10 mouse cellular contexts compared by ENCODE assay signal in the genomic region with DNA sequence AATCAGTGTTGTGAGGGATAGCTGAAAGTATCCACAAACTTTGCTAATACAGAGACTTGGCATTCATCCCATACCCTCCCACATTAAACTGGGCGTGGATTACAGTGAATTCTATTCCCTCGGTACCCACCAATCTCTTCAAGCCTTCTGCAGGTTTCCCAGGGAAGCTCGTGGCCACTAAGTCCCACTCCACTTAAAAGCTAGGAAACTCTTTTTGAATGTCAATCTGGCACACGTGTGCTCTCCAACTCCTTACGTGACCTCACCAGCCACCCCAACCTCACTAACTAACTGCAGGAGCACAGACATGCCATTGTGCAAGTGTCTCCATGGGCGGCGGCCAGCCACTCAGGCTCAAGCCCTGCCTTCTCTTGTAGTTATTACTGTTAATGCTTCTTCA. TPM values are rescaled to one million over a fixed set of nuclear protein-coding genes. Genes with fewer than 3 reads are reported as not detected.
DNase-seq lines count a peak whose midpoint lies in the region; ATAC-seq lines count a peak whose summit lies in the region.
"Had no signal": no experiment of that assay in that cellular context is flagged by ENCODE, and none has a peak within 500 bp of the region (broad histone marks: within the 10 kb centered on the region; RNA-seq: fewer than 3 reads in every experiment).

No protein-coding gene starts in this region.

- H3K9ac ChIP-seq in lung, embryonic 16.5 days (ENCODE audit: low read length) = no peak overlapping the region
- no peak overlapping the region for H3K9ac ChIP-seq in intestine, embryonic 15.5 days
- H3K9ac ChIP-seq: hindbrain, embryonic 15.5 days had no signal

- H3K36me3 ChIP-seq in lung, embryonic 16.5 days (ENCODE audit: control insufficient read depth, insufficient read depth, low read length) = no peaks in the 10 kb centered on the region
- no peaks in the 10 kb centered on the region for H3K36me3 ChIP-seq in intestine, embryonic 15.5 days
- H3K36me3 ChIP-seq: hindbrain, embryonic 15.5 days had no signal

- no peak overlapping the region for H3K27ac ChIP-seq in lung, embryonic 16.5 days (ENCODE audit: low read length)
- H3K27ac ChIP-seq in intestine, embryonic 15.5 days = no peak overlapping the region
- H3K27ac ChIP-seq: hindbrain, embryonic 15.5 days had no signal

- no peaks in the 10 kb centered on the region for H3K27me3 ChIP-seq in lung, embryonic 16.5 days (ENCODE audit: control insufficient read depth, insufficient read depth, low read depth, low read length)
- H3K27me3 ChIP-seq in intestine, embryonic 15.5 days (replicated peaks) = no peaks in the 10 kb centered on the region
- H3K27me3 ChIP-seq: hindbrain, embryonic 15.5 days had no signal

- H3K4me1 ChIP-seq in lung, embryonic 16.5 days (replicated peaks; ENCODE audit: control insufficient read depth, insufficient read depth, low read length) = peaks cover 12% of the 10 kb centered on the region
- H3K4me1 ChIP-seq in intestine, embryonic 15.5 days (replicated peaks) = peaks cover 3% of the 10 kb centered on the region; the same call in 1 of the 2 replicates

- H3K9me3 ChIP-seq in lung, embryonic 16.5 days (ENCODE audit: control insufficient read depth, low read length) = no peaks in the 10 kb centered on the region
- no peaks in the 10 kb centered on the region for H3K9me3 ChIP-seq in intestine, embryonic 15.5 days
- H3K9me3 ChIP-seq: hindbrain, embryonic 15.5 days had no signal

- 43% methylated on average over 7 of the region's 7 CpGs for WGBS in lung, embryonic 16.5 days
- 61% methylated on average over 7 of the region's 7 CpGs for WGBS in intestine, embryonic 15.5 days

- H3K4me2 ChIP-seq in lung, embryonic 16.5 days (ENCODE audit: low read depth, low read length) = peak overlapping the region; percentile 32; the same call in 1 of the 2 replicates
- H3K4me2 ChIP-seq in intestine, embryonic 15.5 days (replicated peaks) = no peak overlapping the region
- H3K4me2 ChIP-seq: hindbrain, embryonic 15.5 days; liver, embryonic 11.5 days had no signal

- intact Hi-C loops in heart, postnatal 25 days (cut with DNase I) = loop anchor here (5.0 kb wide), 1 partner anchor 85 kb away; no protein-coding TSS in a partner anchor

- DNase-seq in heart, adult 18-20 months = peak; percentile 19 to 21
- DNase-seq in heart, postnatal 25 days (ENCODE audit: low spot score) = no peak
- peak; percentile 73 for DNase-seq in NIH3T3 (ENCODE audit: low read depth)
- peak; percentile 5 for DNase-seq in heart, adult 8-10 months (ENCODE audit: low spot score)
- no peak for DNase-seq in layer of hippocampus, adult 8-10 months (ENCODE audit: low spot score in 2 of 2)

- no peak overlapping the region for H3K4me3 ChIP-seq in lung, embryonic 16.5 days (ENCODE audit: low read length)
- no peak overlapping the region for H3K4me3 ChIP-seq in intestine, embryonic 15.5 days (replicated peaks)
- H3K4me3 ChIP-seq: hindbrain, embryonic 15.5 days had no signal

- peak; percentile 67 for ATAC-seq in lung, embryonic 16.5 days (ENCODE audit: low read depth)
- no peak for ATAC-seq in monocyte, adult 5-6 weeks (replicated peaks; ENCODE audit: insufficient number of reproducible peaks, low FRiP score, low TSS enrichment, poor library complexity, severe bottlenecking)
- ATAC-seq in intestine, embryonic 15.5 days = no peak

RNA-seq across cellular contexts. Expression of a gene that starts 12.3 kb away (rescaled TPM):
- total RNA-seq in heart, adult 18-20 months (2021) = 10 to 100 TPM; 37.8 to 44.2 TPM
- 10 to 100 TPM; 39.9 to 40.4 TPM for total RNA-seq in heart, postnatal 25 days (2021)
- total RNA-seq in heart, adult 8-10 months (2022) = 10 to 100 TPM; 41.1 to 48.5 (median 42.5) TPM
- polyA plus RNA-seq in lung, embryonic 16.5 days (2015; fragmentation: Nextera tagmentation; extraction: Ambion mirVana) = 43.7 and 45.7 TPM in 2 replicates
- 100 to 1,000 TPM; 134 to 163 (median 150) TPM for total RNA-seq in layer of hippocampus, adult 8-10 months (2022)
- 26.5 to 58.8 TPM (median 33.6 TPM) in 3 replicates for total RNA-seq in monocyte, adult 5-6 weeks (2017)
- polyA plus RNA-seq in intestine, embryonic 15.5 days (2015; fragmentation: Nextera tagmentation; extraction: Ambion mirVana) = 33.1 and 36.2 TPM in 2 replicates

Comparison
In these comparisons a context has a peak if more than half of its experiments do, and no peak if none do; other contexts are left out.
1. DNase-seq: peak in heart, adult 18-20 months (2 of 2), NIH3T3 (single experiment) and heart, adult 8-10 months (single experiment); none in heart, postnatal 25 days (single experiment) and layer of hippocampus, adult 8-10 months (0 of 2).